ENCODE assay signal across 18 mouse cellular contexts in genomic region chr17:28062710-28063109, GRCm38 (mm10). TPM values are rescaled to one million over a fixed set of nuclear protein-coding genes. Genes with fewer than 3 reads are reported as not detected.
DNase-seq lines count a peak whose midpoint lies in the region; ATAC-seq and TF ChIP-seq lines count a peak whose summit lies in the region.
"Had no signal": no experiment of that assay in that cellular context is flagged by ENCODE, and none has a peak within 500 bp of the region (broad histone marks: within the 10 kb centered on the region; RNA-seq: fewer than 3 reads in every experiment).

No protein-coding gene starts in this region.

- H3K4me1 ChIP-seq in heart, adult 2 months (ENCODE audit: control insufficient read depth, insufficient read depth, low read length): no peaks in the 10 kb centered on the region; the same call in 1 of the 2 replicates
- peaks cover 16% of the 10 kb centered on the region; the same call in 1 of the 2 replicates for H3K4me1 ChIP-seq in heart, embryonic 10.5 days
- H3K4me1 ChIP-seq in MEL (ENCODE audit: control insufficient read depth in 1 of 2, insufficient read depth in 2 of 2, low read length in 2 of 2): peaks cover 0 to 11% of the 10 kb centered on the region in 2 experiments; a peak in 2 of 4 replicates
- H3K4me1 ChIP-seq in embryonic facial prominence, embryonic 12.5 days: peaks cover 39% of the 10 kb centered on the region
- H3K4me1 ChIP-seq: hindbrain, embryonic 15.5 days; liver, embryonic 13.5 days; midbrain, embryonic 15.5 days had no signal

- no peaks in the 10 kb centered on the region for H3K36me3 ChIP-seq in heart, adult 2 months (ENCODE audit: control insufficient read depth, insufficient read depth, low read length)
- H3K36me3 ChIP-seq in heart, embryonic 10.5 days: peaks cover 34% of the 10 kb centered on the region
- H3K36me3 ChIP-seq in MEL (ENCODE audit: control insufficient read depth in 1 of 2, insufficient read depth in 2 of 2, low read length in 2 of 2): peaks cover 0 to 10% of the 10 kb centered on the region in 2 experiments; a peak in 2 of 4 replicates
- H3K36me3 ChIP-seq in embryonic facial prominence, embryonic 12.5 days: peaks cover 31% of the 10 kb centered on the region

- no peak overlapping the region for H3K4me2 ChIP-seq in embryonic facial prominence, embryonic 12.5 days (replicated peaks)
- H3K4me2 ChIP-seq: hindbrain, embryonic 15.5 days; liver, embryonic 13.5 days; lung, embryonic 15.5 days; midbrain, embryonic 15.5 days had no signal

- H3K27ac ChIP-seq in heart, adult 2 months: no peak overlapping the region
- no peak overlapping the region for H3K27ac ChIP-seq in heart, embryonic 10.5 days
- H3K27ac ChIP-seq in MEL (ENCODE audit: control insufficient read depth, low read depth, low read length): peak overlapping the region; percentile 86
- H3K27ac ChIP-seq in embryonic facial prominence, embryonic 12.5 days: peak overlapping the region; percentile 68; the same call in 1 of the 2 replicates
- H3K27ac ChIP-seq: hindbrain, embryonic 15.5 days; liver, embryonic 13.5 days; midbrain, embryonic 15.5 days had no signal

- 0 out of 2 replicates have a peak, but pooled peaks have one; percentile 30 for TF ChIP-seq EP300 in heart, adult 2 months (IDR thresholded peaks at IDR 0.05; ENCODE audit: insufficient read depth, low read depth, low read length)
- TF ChIP-seq EP300 in MEL (IDR thresholded peaks at IDR 0.05; ENCODE audit: low read depth in 1 of 2, low read length in 2 of 2): no peak

- ATAC-seq in embryonic facial prominence, embryonic 12.5 days (ENCODE audit: insufficient number of reproducible peaks, insufficient read depth, low FRiP score, low TSS enrichment): no peak
- ATAC-seq: midbrain, embryonic 15.5 days had no signal

- H3K9me3 ChIP-seq in heart, embryonic 10.5 days: no peaks in the 10 kb centered on the region
- no peaks in the 10 kb centered on the region for H3K9me3 ChIP-seq in MEL (replicated peaks; ENCODE audit: insufficient read depth, low read length)
- no peaks in the 10 kb centered on the region for H3K9me3 ChIP-seq in embryonic facial prominence, embryonic 12.5 days
- H3K9me3 ChIP-seq: hindbrain, embryonic 15.5 days; liver, embryonic 13.5 days; lung, embryonic 15.5 days; midbrain, embryonic 15.5 days had no signal

- no peak for TF ChIP-seq POLR2A in heart, adult 2 months (IDR thresholded peaks at IDR 0.05; ENCODE audit: insufficient read depth, low read depth, low read length)
- no peak for TF ChIP-seq POLR2A in MEL (IDR thresholded peaks at IDR 0.05; ENCODE audit: control insufficient read depth in 1 of 2, insufficient read depth in 1 of 2, low read depth in 1 of 2, low read length in 2 of 2, poor library complexity in 1 of 2)

- no peak overlapping the region for H3K4me3 ChIP-seq in heart, adult 2 months
- no peak overlapping the region for H3K4me3 ChIP-seq in heart, embryonic 10.5 days
- no peak overlapping the region for H3K4me3 ChIP-seq in MEL (ENCODE audit: control insufficient read depth in 1 of 2, insufficient read depth in 1 of 2, low read depth in 2 of 2, low read length in 2 of 2)
- no peak overlapping the region for H3K4me3 ChIP-seq in embryonic facial prominence, embryonic 12.5 days
- H3K4me3 ChIP-seq: erythroblast, embryonic 14.5 days; hindbrain, embryonic 15.5 days; liver, embryonic 13.5 days; lung, embryonic 15.5 days; midbrain, embryonic 15.5 days had no signal

- TF ChIP-seq RAD21 in MEL (IDR thresholded peaks at IDR 0.05; ENCODE audit: low read depth, low read length): no peak

- intact Hi-C loops in heart, adult 2 months (cut with DNase I): loop anchor here (5.0 kb wide), 2 partner anchors 70 to 155 kb away; partner anchors contain the start of genes Anks1 and Taf11

- DNase-seq in adrenal gland, postnatal 14 days: peak; percentile 55
- no peak for DNase-seq in adrenal gland, postnatal 4 days (ENCODE audit: low spot score in 2 of 2)
- DNase-seq in heart, adult 2 months: peak in 1 of 2 experiments; percentile 27
- DNase-seq in heart, embryonic 10.5 days (ENCODE audit: low spot score): no peak
- no peak for DNase-seq in MEL (ENCODE audit: low read depth, low spot score)
- DNase-seq in kidney, adult 18-20 months: no peak
- no peak for DNase-seq in embryo, embryonic 9.5 days (ENCODE audit: extremely low spot score)
- DNase-seq: gastrocnemius, postnatal 14 days; kidney, adult 2 months; kidney, postnatal 14 days; liver, embryonic 13.5 days; thymus, adult 2 months had no signal

- no peak for TF ChIP-seq CTCF in heart, adult 2 months (IDR thresholded peaks at IDR 0.05)
- no peak for TF ChIP-seq CTCF in MEL (IDR thresholded peaks at IDR 0.05 in 2 of 3, conservative IDR thresholded peaks at IDR 0.05 in 1 of 3; ENCODE audit: control insufficient read depth in 1 of 3, insufficient read depth in 1 of 3, low read depth in 2 of 3, low read length in 3 of 3, poor library complexity in 1 of 3, severe bottlenecking in 1 of 3)

- H3K79me2 ChIP-seq in heart, adult 2 months (replicated peaks; ENCODE audit: control insufficient read depth, insufficient read depth, low read length): no peaks in the 10 kb centered on the region
- no peaks in the 10 kb centered on the region; the same call in 1 of the 2 replicates for H3K79me2 ChIP-seq in MEL (ENCODE audit: control insufficient read depth, insufficient read depth, low read length, poor library complexity)

- no peak overlapping the region for H3K9ac ChIP-seq in heart, adult 2 months (ENCODE audit: low read depth, low read length)
- H3K9ac ChIP-seq in MEL (ENCODE audit: control insufficient read depth, low read depth, low read length, poor library complexity, severe bottlenecking): peak overlapping the region; percentile 19
- no peak overlapping the region for H3K9ac ChIP-seq in embryonic facial prominence, embryonic 12.5 days
- H3K9ac ChIP-seq: hindbrain, embryonic 15.5 days; liver, embryonic 13.5 days; lung, embryonic 15.5 days; midbrain, embryonic 15.5 days had no signal

- 63% methylated on average over 7 of the region's 7 CpGs for WGBS in heart, adult 2 months
- 86% methylated on average over 7 of the region's 7 CpGs for WGBS in heart, embryonic 10.5 days
- WGBS in embryonic facial prominence, embryonic 12.5 days: 61% methylated on average over 7 of the region's 7 CpGs

- H3K27me3 ChIP-seq in heart, adult 2 months (ENCODE audit: control insufficient read depth, insufficient read depth, low read length): no peaks in the 10 kb centered on the region
- no peaks in the 10 kb centered on the region; the same call in 1 of the 2 replicates for H3K27me3 ChIP-seq in heart, embryonic 10.5 days (ENCODE audit: insufficient read depth, poor library complexity, severe bottlenecking)
- H3K27me3 ChIP-seq in MEL (ENCODE audit: control insufficient read depth in 1 of 2, insufficient read depth in 2 of 2, low read length in 2 of 2): no peaks in the 10 kb centered on the region
- H3K27me3 ChIP-seq in embryonic facial prominence, embryonic 12.5 days: no peaks in the 10 kb centered on the region
- H3K27me3 ChIP-seq: hindbrain, embryonic 15.5 days; liver, embryonic 13.5 days; lung, embryonic 15.5 days; midbrain, embryonic 15.5 days had no signal

TF ChIP-seq in MEL, 35 proteins besides CTCF, POLR2A, EP300 and RAD21:
- TF ChIP-seq GATA1 (IDR thresholded peaks at IDR 0.05; ENCODE audit: low read depth, low read length) (no peak), MYB (IDR thresholded peaks at IDR 0.05; ENCODE audit: low read depth, low read length) (no peak), CHD1 (IDR thresholded peaks at IDR 0.05; ENCODE audit: low read depth, low read length) (no peak), MAZ (IDR thresholded peaks at IDR 0.05; ENCODE audit: low read depth, low read length) (no peak; the same call in 1 of the 2 replicates), ZMIZ1 (IDR thresholded peaks at IDR 0.05; ENCODE audit: low read depth, low read length) (no peak), KAT2A (conservative IDR thresholded peaks at IDR 0.05; ENCODE audit: low read depth, low read length) (no peak), ZKSCAN1 (IDR thresholded peaks at IDR 0.05; ENCODE audit: low read depth, low read length) (no peak), ZNF384 (IDR thresholded peaks at IDR 0.05; ENCODE audit: low read depth, low read length) (no peak), ZC3H11A (IDR thresholded peaks at IDR 0.05; ENCODE audit: low read depth, low read length) (no peak), HCFC1 (IDR thresholded peaks at IDR 0.05; ENCODE audit: low read depth, low read length) (no peak), CHD2 (IDR thresholded peaks at IDR 0.05; ENCODE audit: low read length) (no peak), MAX (IDR thresholded peaks at IDR 0.05; ENCODE audit: low read length) (no peak), NRF1 (IDR thresholded peaks at IDR 0.05; ENCODE audit: insufficient read depth, low read depth, low read length, poor library complexity, severe bottlenecking) (no peak), NELFE (IDR thresholded peaks at IDR 0.05; ENCODE audit: low read depth, low read length) (no peak), MEF2A (IDR thresholded peaks at IDR 0.05; ENCODE audit: extremely low read depth, insufficient replicate concordance, low read depth, low read length, poor library complexity, severe bottlenecking) (no peak)

RNA-seq across cellular contexts. Expression of gene Tcp11, which starts 17.7 kb away (rescaled TPM):
- total RNA-seq in adrenal gland, postnatal 14 days (2021): not detected in 2 replicates
- 1 to 10 TPM in 1 of 2 experiments, under 1 TPM in 1; 0.31 to 3.3 TPM for total RNA-seq in adrenal gland, postnatal 4 days (2021)
- total RNA-seq in heart, adult 2 months (2021): not detected
- polyA plus RNA-seq in heart, adult 2 months (2012; rRNA removed): 1.4 and 1.8 TPM in 2 replicates
- polyA plus RNA-seq in heart, embryonic 10.5 days (2016; fragmentation: Nextera tagmentation; extraction: Ambion mirVana): 0.59 and 0.67 TPM in 2 replicates
- 0.46 and 0.50 TPM in 2 replicates for total RNA-seq in MEL (2012; rRNA removed)
- polyA plus RNA-seq in MEL (2012; ENCODE audit: insufficient read depth in 1 of 2, insufficient read length in 2 of 2, low read depth in 1 of 2, low replicate concordance in 2 of 2, missing spikeins in 1 of 2): under 1 TPM in 1 of 2 experiments, not detected in 1; 0.82 TPM
- 1.7 and 1.9 TPM in 2 replicates for polyA plus RNA-seq in embryonic facial prominence, embryonic 12.5 days (2016; fragmentation: Nextera tagmentation; extraction: Ambion mirVana)
- total RNA-seq: adrenal gland, adult 18-20 months; gastrocnemius, postnatal 14 days had no signal
- polyA plus RNA-seq: erythroblast, embryonic 14.5 days had no signal

Comparison
In these comparisons a context has a peak if more than half of its experiments do, and no peak if none do; other contexts are left out.
1. H3K27ac ChIP-seq: peak in MEL (single experiment) and embryonic facial prominence, embryonic 12.5 days (single experiment); none in heart, adult 2 months (single experiment) and heart, embryonic 10.5 days (single experiment).